Mouse (Mus musculus) testis, adult 2 months (tissue): ENCODE measurements around the gene Olfr497.

Source experiments
- CTCF ChIP-seq: fragments of 200-500 bp; IDR thresholded peaks from 2 replicates; pipeline ENCODE4 v1.5.1; 2012; ENCODE audit warnings: low read depth, mild to moderate bottlenecking, inconsistent platforms, low read length, moderate library complexity; ENCODE audit not compliant: control insufficient read depth, insufficient read depth, insufficient replicate concordance
- POLR2A ChIP-seq: fragments of 200-500 bp; IDR thresholded peaks from 2 replicates; pipeline ENCODE4 v1.6.1; 2012; ENCODE audit warnings: low read depth, mild to moderate bottlenecking, inconsistent platforms, low read length, moderate library complexity; ENCODE audit not compliant: control insufficient read depth

DNA sequence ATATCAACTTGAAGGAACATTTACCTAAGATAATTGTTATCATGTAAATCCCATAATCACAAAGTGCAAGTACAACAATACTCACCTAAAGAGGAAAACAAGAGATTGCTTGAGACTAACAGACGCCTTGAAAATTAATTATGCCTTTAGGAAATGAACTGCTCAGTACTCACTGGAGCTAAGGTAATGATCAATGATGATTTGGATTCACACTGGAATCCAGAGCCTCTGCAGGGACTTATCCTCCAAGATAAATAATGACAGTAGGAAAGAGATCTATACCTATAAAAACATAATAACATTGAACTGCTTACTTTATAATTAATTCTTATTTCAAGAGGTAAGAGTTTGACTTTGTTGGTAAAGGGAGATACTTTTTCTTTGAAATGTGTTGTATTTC is 27.4 kb upstream of the Olfr497 start, which contains the start of gene Olfr495:
- no peak for TF ChIP-seq CTCF
- no peak for TF ChIP-seq POLR2A
